Mouse (Mus musculus): ENCODE measurements around the gene Gcnt2. TPM values are rescaled to one million over a fixed set of nuclear protein-coding genes. Genes with fewer than 3 reads are reported as not detected.

Gcnt2 gene
- total RNA-seq, 1 experiment = 21.8 TPM

- H3K36me3 ChIP-seq (ENCODE audit: control insufficient read depth, insufficient read depth, low read length, poor library complexity, severe bottlenecking) = peaks cover 3% of the 10 kb centered on the region; the same call in 1 of the 2 replicates
- in situ Hi-C loops (cut with MboI; ENCODE audit: low sequenced_read_pairs in 2 of 2, unreplicated experiment in 2 of 2) = no loop called here
- TF ChIP-seq ZC3H11A (IDR thresholded peaks at IDR 0.05; ENCODE audit: borderline replicate concordance, low read depth, low read length) = no peak
- no peak for TF ChIP-seq HCFC1 (IDR thresholded peaks at IDR 0.05; ENCODE audit: borderline replicate concordance, insufficient read depth, low read length)
- TF ChIP-seq MAFK (IDR thresholded peaks at IDR 0.05; ENCODE audit: insufficient read depth, low read depth, low read length) = no peak
- no peak for TF ChIP-seq ZNF384 (IDR thresholded peaks at IDR 0.05; ENCODE audit: low read depth, low read length)
- no peak for TF ChIP-seq CHD2 (IDR thresholded peaks at IDR 0.05; ENCODE audit: low read depth, low read length)
- H3K9ac ChIP-seq (ENCODE audit: insufficient read depth, low read depth, low read length, poor library complexity, severe bottlenecking) = peak overlapping the region; percentile 12; the same call in 1 of the 2 replicates
- H3K9me3 ChIP-seq (ENCODE audit: control insufficient read depth, insufficient read depth, low read depth, low read length) = no peaks in the 10 kb centered on the region
- H3K4me3 ChIP-seq (ENCODE audit: insufficient read depth in 1 of 2, low read depth in 1 of 2, low read length in 2 of 2, poor library complexity in 1 of 2, severe bottlenecking in 1 of 2) = peak overlapping the region; percentile 16 to 46; a peak in 2 of 4 replicates
- H3K27ac ChIP-seq (ENCODE audit: insufficient read depth, low read depth, low read length, poor library complexity, severe bottlenecking) = no peak overlapping the region
- no peak for DNase-seq (ENCODE audit: low read depth, low spot score)
- peaks cover 20 to 25% of the 10 kb centered on the region in 2 experiments for H3K4me1 ChIP-seq (ENCODE audit: control insufficient read depth in 2 of 2, insufficient read depth in 2 of 2, low read length in 2 of 2, poor library complexity in 1 of 2)
Measured at GRCm38 (mm10) chr13:40904080-40904479, 44.5 kb downstream of the Gcnt2 start.

DNA sequence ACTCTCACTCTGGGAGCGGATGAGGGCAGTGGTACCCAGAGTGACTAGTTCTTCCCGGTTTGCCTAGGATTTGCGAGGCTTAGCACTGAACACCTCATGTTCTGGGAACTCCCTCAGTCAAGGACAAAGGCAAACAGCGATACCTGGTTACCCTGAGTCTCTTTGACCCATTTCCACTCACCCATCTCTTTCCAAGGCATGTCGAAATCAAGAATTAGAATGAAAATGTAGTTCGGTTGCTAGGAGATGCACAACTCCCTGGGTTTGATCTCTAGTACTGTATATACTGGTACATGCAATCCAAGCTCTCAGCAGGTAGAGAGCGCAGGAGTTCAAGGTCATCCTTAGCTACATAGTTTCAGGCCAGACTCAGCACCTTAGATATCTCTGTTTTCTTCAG lies 47.0 kb downstream of the Gcnt2 start:
- Histone ChIP-seq H3K36me3 (ENCODE audit: control insufficient read depth, insufficient read depth, low read length, poor library complexity, severe bottlenecking) (no peaks in the 10 kb centered on the region; the same call in 1 of the 2 replicates), H3K4me3 (ENCODE audit: insufficient read depth in 1 of 2, low read depth in 1 of 2, low read length in 2 of 2, poor library complexity in 1 of 2, severe bottlenecking in 1 of 2) (no peak overlapping the region), H3K4me1 (ENCODE audit: control insufficient read depth in 2 of 2, insufficient read depth in 2 of 2, low read length in 2 of 2, poor library complexity in 1 of 2) (peaks cover 20 to 25% of the 10 kb centered on the region in 2 experiments), H3K9me3 (ENCODE audit: control insufficient read depth, insufficient read depth, low read depth, low read length) (no peaks in the 10 kb centered on the region), H3K27ac (ENCODE audit: insufficient read depth, low read depth, low read length, poor library complexity, severe bottlenecking) (no peak overlapping the region), H3K9ac (ENCODE audit: insufficient read depth, low read depth, low read length, poor library complexity, severe bottlenecking) (no peak overlapping the region)
- DNase-seq (ENCODE audit: low read depth, low spot score) = no peak
- in situ Hi-C loops (cut with MboI; ENCODE audit: low sequenced_read_pairs in 2 of 2, unreplicated experiment in 2 of 2) = no loop called here
- TF ChIP-seq ZNF384 (IDR thresholded peaks at IDR 0.05; ENCODE audit: low read depth, low read length) (no peak), CHD2 (IDR thresholded peaks at IDR 0.05; ENCODE audit: low read depth, low read length) (no peak), ZC3H11A (IDR thresholded peaks at IDR 0.05; ENCODE audit: borderline replicate concordance, low read depth, low read length) (no peak), MAFK (IDR thresholded peaks at IDR 0.05; ENCODE audit: insufficient read depth, low read depth, low read length) (no peak), HCFC1 (IDR thresholded peaks at IDR 0.05; ENCODE audit: borderline replicate concordance, insufficient read depth, low read length) (no peak)

- no peak overlapping the region for H3K4me3 ChIP-seq (ENCODE audit: insufficient read depth in 1 of 2, low read depth in 1 of 2, low read length in 2 of 2, poor library complexity in 1 of 2, severe bottlenecking in 1 of 2)
- no peaks in the 10 kb centered on the region for H3K9me3 ChIP-seq (ENCODE audit: control insufficient read depth, insufficient read depth, low read depth, low read length)
- no peak overlapping the region for H3K9ac ChIP-seq (ENCODE audit: insufficient read depth, low read depth, low read length, poor library complexity, severe bottlenecking)
- peak overlapping the region; percentile 2; the same call in 1 of the 2 replicates for H3K27ac ChIP-seq (ENCODE audit: insufficient read depth, low read depth, low read length, poor library complexity, severe bottlenecking)
- H3K36me3 ChIP-seq (ENCODE audit: control insufficient read depth, insufficient read depth, low read length, poor library complexity, severe bottlenecking) = peaks cover 2% of the 10 kb centered on the region; the same call in 1 of the 2 replicates
- no peak for TF ChIP-seq HCFC1 (IDR thresholded peaks at IDR 0.05; ENCODE audit: borderline replicate concordance, insufficient read depth, low read length)
- no peak for TF ChIP-seq ZNF384 (IDR thresholded peaks at IDR 0.05; ENCODE audit: low read depth, low read length)
- no peak for TF ChIP-seq MAFK (IDR thresholded peaks at IDR 0.05; ENCODE audit: insufficient read depth, low read depth, low read length)
- no peak for TF ChIP-seq CHD2 (IDR thresholded peaks at IDR 0.05; ENCODE audit: low read depth, low read length)
- no peak for TF ChIP-seq ZC3H11A (IDR thresholded peaks at IDR 0.05; ENCODE audit: borderline replicate concordance, low read depth, low read length)
- in situ Hi-C loops (cut with MboI; ENCODE audit: low sequenced_read_pairs in 2 of 2, unreplicated experiment in 2 of 2) = no loop called here
- no peak for DNase-seq (ENCODE audit: low read depth, low spot score)
- H3K4me1 ChIP-seq (ENCODE audit: control insufficient read depth in 2 of 2, insufficient read depth in 2 of 2, low read length in 2 of 2, poor library complexity in 1 of 2) = peaks cover 20 to 25% of the 10 kb centered on the region in 2 experiments
Measured at GRCm38 (mm10) chr13:40907274-40907673, 47.7 kb downstream of the Gcnt2 start.

GRCm38 (mm10) chr13:40908044-40908443 lies 48.5 kb downstream of the Gcnt2 start:
- Histone ChIP-seq H3K9me3 (ENCODE audit: control insufficient read depth, insufficient read depth, low read depth, low read length) (no peaks in the 10 kb centered on the region), H3K4me3 (ENCODE audit: insufficient read depth in 1 of 2, low read depth in 1 of 2, low read length in 2 of 2, poor library complexity in 1 of 2, severe bottlenecking in 1 of 2) (no peak overlapping the region), H3K27ac (ENCODE audit: insufficient read depth, low read depth, low read length, poor library complexity, severe bottlenecking) (no peak overlapping the region), H3K9ac (ENCODE audit: insufficient read depth, low read depth, low read length, poor library complexity, severe bottlenecking) (no peak overlapping the region), H3K36me3 (ENCODE audit: control insufficient read depth, insufficient read depth, low read length, poor library complexity, severe bottlenecking) (peaks cover 2% of the 10 kb centered on the region; the same call in 1 of the 2 replicates), H3K4me1 (ENCODE audit: control insufficient read depth in 2 of 2, insufficient read depth in 2 of 2, low read length in 2 of 2, poor library complexity in 1 of 2) (peaks cover 20 to 25% of the 10 kb centered on the region in 2 experiments)
- in situ Hi-C loops (cut with MboI; ENCODE audit: low sequenced_read_pairs in 2 of 2, unreplicated experiment in 2 of 2) = no loop called here
- DNase-seq (ENCODE audit: low read depth, low spot score) = no peak
- TF ChIP-seq HCFC1 (IDR thresholded peaks at IDR 0.05; ENCODE audit: borderline replicate concordance, insufficient read depth, low read length) (no peak), ZC3H11A (IDR thresholded peaks at IDR 0.05; ENCODE audit: borderline replicate concordance, low read depth, low read length) (no peak), ZNF384 (IDR thresholded peaks at IDR 0.05; ENCODE audit: low read depth, low read length) (no peak), MAFK (IDR thresholded peaks at IDR 0.05; ENCODE audit: insufficient read depth, low read depth, low read length) (no peak), CHD2 (IDR thresholded peaks at IDR 0.05; ENCODE audit: low read depth, low read length) (no peak)
